Mouse (Mus musculus) liver, embryonic 14.5 days (tissue): ENCODE results near the gene Mesp2.

Experiments
- CTCF ChIP-seq: IDR thresholded peaks from 2 replicates; pipeline ENCODE4 v1.5.1; 2016; ENCODE audit warnings: antibody characterized with exemption, low read depth, control low read depth
- EP300 ChIP-seq: IDR thresholded peaks from 2 replicates; pipeline ENCODE4 v1.6.1; 2016; ENCODE audit warnings: antibody characterized with exemption, low read depth

DNA sequence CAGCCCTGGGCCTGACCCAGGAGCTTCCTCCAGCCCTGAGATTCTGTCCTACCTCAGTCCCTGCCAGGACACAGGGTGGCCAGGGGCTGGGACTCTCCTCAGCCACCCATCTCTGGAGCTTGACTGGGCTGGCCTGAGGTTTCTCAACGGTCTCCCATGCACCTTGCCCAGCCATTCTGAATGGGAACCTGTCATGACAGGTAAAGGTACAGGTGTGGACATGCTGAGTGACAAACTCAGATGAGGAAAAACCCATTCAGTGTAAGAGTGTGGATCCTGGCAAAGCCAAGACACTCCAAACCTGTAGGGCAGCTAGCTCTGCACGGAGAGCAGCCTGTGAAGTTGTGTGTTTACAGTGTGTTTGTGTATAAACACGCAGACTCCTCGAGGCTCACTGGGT lies 10.2 kb upstream of the Mesp2 start:
- TF ChIP-seq CTCF (no peak), EP300 (no peak)
